Mouse (Mus musculus): Measurements from ENCODE around the gene Selenbp1. TPM values are rescaled to one million over a fixed set of nuclear protein-coding genes. Genes with fewer than 3 reads are reported as not detected.
"Not testable (repeated sequence)": the region's sequence is repeated elsewhere in the genome, so short reads cannot be mapped to it uniquely, and the experiment has no call there.

Selenbp1 gene
- total and polyA plus RNA-seq, 3 experiments = 0.25 TPM; not detected in 2

GRCm38 (mm10) chr3:94932279-94932678 is 577 bp upstream of the Selenbp1 start:
- DNase-seq (ENCODE audit: extremely low read depth); in situ Hi-C loops (cut with MboI; ENCODE audit: low pct_ligation_motif_present, low pct_unique_long_range_greater_than_20kb, low sequenced_read_pairs); H3K36me3 ChIP-seq (replicated peaks in 1 of 2; ENCODE audit: control insufficient read depth in 1 of 2, insufficient read depth in 1 of 2, low read length in 1 of 2); H3K4me3 ChIP-seq (replicated peaks in 1 of 3; ENCODE audit: low read depth in 2 of 3, low read length in 2 of 3, poor library complexity in 1 of 3); H3K79me2 ChIP-seq (replicated peaks; ENCODE audit: control insufficient read depth, extremely low read depth, insufficient read depth, poor library complexity, severe bottlenecking); H3K9ac ChIP-seq (ENCODE audit: insufficient read depth, low read depth); H3K27ac ChIP-seq (ENCODE audit: insufficient read depth, low read depth); H3K9me3 ChIP-seq (replicated peaks; ENCODE audit: low read length); H3K4me1 ChIP-seq (ENCODE audit: control insufficient read depth in 1 of 2, insufficient read depth in 2 of 2); H3K27me3 ChIP-seq (replicated peaks); H3K4me2 ChIP-seq (ENCODE audit: insufficient read depth, low read depth, poor library complexity, severe bottlenecking); dilution Hi-C loops (cut with MboI; ENCODE audit: extremely low pct_ligation_motif_present, extremely low pct_unique_long_range_greater_than_20kb, low sequenced_read_pairs): not testable (repeated sequence)

GRCm38 (mm10) chr3:94933604-94934003 is 748 bp downstream of the Selenbp1 start:
- H3K4me2 ChIP-seq (ENCODE audit: insufficient read depth, low read depth, poor library complexity, severe bottlenecking); DNase-seq (ENCODE audit: extremely low read depth); H3K4me1 ChIP-seq (ENCODE audit: control insufficient read depth in 1 of 2, insufficient read depth in 2 of 2); dilution Hi-C loops (cut with MboI; ENCODE audit: extremely low pct_ligation_motif_present, extremely low pct_unique_long_range_greater_than_20kb, low sequenced_read_pairs); H3K4me3 ChIP-seq (replicated peaks in 1 of 3; ENCODE audit: low read depth in 2 of 3, low read length in 2 of 3, poor library complexity in 1 of 3); in situ Hi-C loops (cut with MboI; ENCODE audit: low pct_ligation_motif_present, low pct_unique_long_range_greater_than_20kb, low sequenced_read_pairs); H3K27me3 ChIP-seq (replicated peaks); H3K9me3 ChIP-seq (replicated peaks; ENCODE audit: low read length); H3K79me2 ChIP-seq (replicated peaks; ENCODE audit: control insufficient read depth, extremely low read depth, insufficient read depth, poor library complexity, severe bottlenecking); H3K9ac ChIP-seq (ENCODE audit: insufficient read depth, low read depth); H3K27ac ChIP-seq (ENCODE audit: insufficient read depth, low read depth); H3K36me3 ChIP-seq (replicated peaks in 1 of 2; ENCODE audit: control insufficient read depth in 1 of 2, insufficient read depth in 1 of 2, low read length in 1 of 2): not testable (repeated sequence)

DNA sequence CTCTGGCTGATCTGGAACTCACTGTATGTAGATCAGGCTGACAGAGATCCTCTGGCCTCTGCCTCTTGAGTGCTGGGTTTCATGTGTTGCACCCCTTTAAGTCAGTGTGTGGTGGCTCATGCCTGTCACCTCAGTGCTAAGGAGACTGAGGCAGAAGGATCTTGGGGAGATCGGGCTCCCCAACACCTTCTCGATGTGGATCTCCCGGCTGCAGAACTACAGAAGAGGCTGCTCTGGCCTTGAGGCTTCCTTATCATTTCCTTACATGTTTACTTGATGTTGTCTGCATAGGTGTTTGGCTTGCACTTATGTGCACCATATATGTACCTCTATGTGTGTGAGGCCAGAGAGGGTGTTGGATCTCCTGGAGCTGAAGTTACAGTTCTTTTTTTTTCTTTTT is 1.7 kb downstream of the Selenbp1 start:
- H3K9ac ChIP-seq (ENCODE audit: insufficient read depth, low read depth); H3K27ac ChIP-seq (ENCODE audit: insufficient read depth, low read depth); H3K79me2 ChIP-seq (replicated peaks; ENCODE audit: control insufficient read depth, extremely low read depth, insufficient read depth, poor library complexity, severe bottlenecking); H3K4me3 ChIP-seq (replicated peaks in 1 of 3; ENCODE audit: low read depth in 2 of 3, low read length in 2 of 3, poor library complexity in 1 of 3); in situ Hi-C loops (cut with MboI; ENCODE audit: low pct_ligation_motif_present, low pct_unique_long_range_greater_than_20kb, low sequenced_read_pairs); H3K4me2 ChIP-seq (ENCODE audit: insufficient read depth, low read depth, poor library complexity, severe bottlenecking); H3K36me3 ChIP-seq (replicated peaks in 1 of 2; ENCODE audit: control insufficient read depth in 1 of 2, insufficient read depth in 1 of 2, low read length in 1 of 2); dilution Hi-C loops (cut with MboI; ENCODE audit: extremely low pct_ligation_motif_present, extremely low pct_unique_long_range_greater_than_20kb, low sequenced_read_pairs); H3K4me1 ChIP-seq (ENCODE audit: control insufficient read depth in 1 of 2, insufficient read depth in 2 of 2); H3K27me3 ChIP-seq (replicated peaks); DNase-seq (ENCODE audit: extremely low read depth); H3K9me3 ChIP-seq (replicated peaks; ENCODE audit: low read length): not testable (repeated sequence)

DNA sequence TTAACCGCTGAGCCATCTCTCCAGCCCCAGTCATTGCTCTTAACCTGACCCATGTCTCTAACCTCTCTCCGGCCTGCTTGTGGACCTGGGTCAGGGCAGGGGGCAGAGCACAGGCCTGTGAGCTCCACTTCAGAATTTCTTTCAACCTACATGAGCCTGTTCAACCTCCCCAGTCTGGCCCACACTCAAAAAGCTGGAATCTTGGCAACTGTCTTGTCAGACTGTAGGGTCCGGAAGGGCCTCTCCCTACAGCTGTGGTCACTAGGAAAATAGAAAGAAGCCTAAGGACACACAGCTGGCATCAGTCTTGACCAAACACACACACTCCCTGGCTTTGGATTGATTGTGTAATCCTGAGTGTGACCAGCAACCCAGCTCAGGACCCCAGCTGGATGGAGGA is 2.5 kb downstream of the Selenbp1 start:
- H3K27me3 ChIP-seq (replicated peaks); H3K36me3 ChIP-seq (replicated peaks in 1 of 2; ENCODE audit: control insufficient read depth in 1 of 2, insufficient read depth in 1 of 2, low read length in 1 of 2); H3K9ac ChIP-seq (ENCODE audit: insufficient read depth, low read depth); H3K4me3 ChIP-seq (replicated peaks in 1 of 3; ENCODE audit: low read depth in 2 of 3, low read length in 2 of 3, poor library complexity in 1 of 3); H3K27ac ChIP-seq (ENCODE audit: insufficient read depth, low read depth); DNase-seq (ENCODE audit: extremely low read depth); H3K79me2 ChIP-seq (replicated peaks; ENCODE audit: control insufficient read depth, extremely low read depth, insufficient read depth, poor library complexity, severe bottlenecking); in situ Hi-C loops (cut with MboI; ENCODE audit: low pct_ligation_motif_present, low pct_unique_long_range_greater_than_20kb, low sequenced_read_pairs); H3K4me1 ChIP-seq (ENCODE audit: control insufficient read depth in 1 of 2, insufficient read depth in 2 of 2); H3K9me3 ChIP-seq (replicated peaks; ENCODE audit: low read length); dilution Hi-C loops (cut with MboI; ENCODE audit: extremely low pct_ligation_motif_present, extremely low pct_unique_long_range_greater_than_20kb, low sequenced_read_pairs); H3K4me2 ChIP-seq (ENCODE audit: insufficient read depth, low read depth, poor library complexity, severe bottlenecking): not testable (repeated sequence)

DNA sequence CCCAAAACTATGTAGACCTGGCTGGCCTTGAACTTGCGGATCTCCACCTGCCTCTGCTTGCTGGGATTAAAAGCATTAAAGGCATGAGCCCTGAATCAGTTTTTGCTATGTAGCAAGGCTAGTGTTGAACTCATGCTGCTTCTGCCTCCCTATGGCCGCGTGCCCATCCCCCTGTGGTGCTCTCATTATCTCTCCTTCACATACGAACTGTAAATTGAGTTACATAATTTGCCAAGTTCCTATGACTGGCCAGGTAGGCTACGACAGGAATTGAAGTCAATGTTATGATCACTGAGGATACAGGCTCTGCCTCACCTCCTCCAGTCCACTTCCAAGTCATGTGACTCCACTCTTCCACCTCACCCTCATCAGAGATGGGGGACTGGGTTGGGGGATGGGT is 3.3 kb downstream of the Selenbp1 start:
- H3K27me3 ChIP-seq (replicated peaks); H3K4me2 ChIP-seq (ENCODE audit: insufficient read depth, low read depth, poor library complexity, severe bottlenecking); H3K79me2 ChIP-seq (replicated peaks; ENCODE audit: control insufficient read depth, extremely low read depth, insufficient read depth, poor library complexity, severe bottlenecking); H3K9me3 ChIP-seq (replicated peaks; ENCODE audit: low read length); H3K9ac ChIP-seq (ENCODE audit: insufficient read depth, low read depth); H3K27ac ChIP-seq (ENCODE audit: insufficient read depth, low read depth); H3K36me3 ChIP-seq (replicated peaks in 1 of 2; ENCODE audit: control insufficient read depth in 1 of 2, insufficient read depth in 1 of 2, low read length in 1 of 2); in situ Hi-C loops (cut with MboI; ENCODE audit: low pct_ligation_motif_present, low pct_unique_long_range_greater_than_20kb, low sequenced_read_pairs); dilution Hi-C loops (cut with MboI; ENCODE audit: extremely low pct_ligation_motif_present, extremely low pct_unique_long_range_greater_than_20kb, low sequenced_read_pairs); H3K4me3 ChIP-seq (replicated peaks in 1 of 3; ENCODE audit: low read depth in 2 of 3, low read length in 2 of 3, poor library complexity in 1 of 3); DNase-seq (ENCODE audit: extremely low read depth); H3K4me1 ChIP-seq (ENCODE audit: control insufficient read depth in 1 of 2, insufficient read depth in 2 of 2): not testable (repeated sequence)

GRCm38 (mm10) chr3:94937194-94937593 is 4.3 kb downstream of the Selenbp1 start:
- H3K9me3 ChIP-seq (replicated peaks; ENCODE audit: low read length); in situ Hi-C loops (cut with MboI; ENCODE audit: low pct_ligation_motif_present, low pct_unique_long_range_greater_than_20kb, low sequenced_read_pairs); H3K4me2 ChIP-seq (ENCODE audit: insufficient read depth, low read depth, poor library complexity, severe bottlenecking); H3K36me3 ChIP-seq (replicated peaks in 1 of 2; ENCODE audit: control insufficient read depth in 1 of 2, insufficient read depth in 1 of 2, low read length in 1 of 2); H3K4me1 ChIP-seq (ENCODE audit: control insufficient read depth in 1 of 2, insufficient read depth in 2 of 2); H3K27me3 ChIP-seq (replicated peaks); H3K79me2 ChIP-seq (replicated peaks; ENCODE audit: control insufficient read depth, extremely low read depth, insufficient read depth, poor library complexity, severe bottlenecking); H3K9ac ChIP-seq (ENCODE audit: insufficient read depth, low read depth); H3K4me3 ChIP-seq (replicated peaks in 1 of 3; ENCODE audit: low read depth in 2 of 3, low read length in 2 of 3, poor library complexity in 1 of 3); dilution Hi-C loops (cut with MboI; ENCODE audit: extremely low pct_ligation_motif_present, extremely low pct_unique_long_range_greater_than_20kb, low sequenced_read_pairs); DNase-seq (ENCODE audit: extremely low read depth); H3K27ac ChIP-seq (ENCODE audit: insufficient read depth, low read depth): not testable (repeated sequence)

All from CH12.LX (cell line).